Mouse (Mus musculus) brain, embryonic 14.5 days (tissue): ENCODE data around the gene Kif3c. TPM values are rescaled to one million over a fixed set of nuclear protein-coding genes. Genes with fewer than 3 reads are reported as not detected.

Source experiments
- DNase-seq: peaks from one replicate; pipeline ENCODE4 v3.0.0-alpha.2; 2011; ENCODE audit warnings: low read depth
- CTCF ChIP-seq: fragments of 200-500 bp; IDR thresholded peaks from 2 replicates; pipeline ENCODE4 v1.5.1; 2012; ENCODE audit warnings: inconsistent platforms, mild to moderate bottlenecking, moderate library complexity, borderline replicate concordance; ENCODE audit not compliant: insufficient read depth, insufficient read length; ENCODE audit errors: extremely low read depth
- POLR2A ChIP-seq: fragments of 200-500 bp; IDR thresholded peaks from 2 replicates; pipeline ENCODE4 v1.6.1; 2012; ENCODE audit warnings: mild to moderate bottlenecking, inconsistent platforms, borderline replicate concordance; ENCODE audit not compliant: poor library complexity, insufficient read depth, insufficient read length, severe bottlenecking; ENCODE audit errors: extremely low read depth
- polyA plus RNA-seq: library from polyadenylated mRNA; depleted of rRNA; stranded (reverse); fragments of >200 nt; gene quantifications from 2 replicates; pipeline ENCODE4 v1.2.3, GENCODE M21; 2012

The Kif3c gene
- polyA plus RNA-seq, 1 experiment, result 130 TPM

GRCm38 (mm10) chr12:3355068-3355467, 9.9 kb upstream of the Kif3c start:
- DNase-seq, result no peak
- TF ChIP-seq CTCF, result no peak
- no peak for TF ChIP-seq POLR2A

GRCm38 (mm10) chr12:3356824-3357223, 8.1 kb upstream of the Kif3c start:
- TF ChIP-seq CTCF, result no peak
- no peak for TF ChIP-seq POLR2A
- DNase-seq, result peak; percentile 17

- TF ChIP-seq POLR2A (no peak), CTCF (peak; percentile 66; the same call in 1 of the 2 replicates)
Measured at GRCm38 (mm10) chr12:3359302-3359701, 5.6 kb upstream of the Kif3c start.

GRCm38 (mm10) chr12:3360043-3360442, 4.9 kb upstream of the Kif3c start:
- no peak for DNase-seq

More at GRCm38 (mm10) chr12:3359302-3359701, 5.6 kb upstream of the Kif3c start:
- DNase-seq, result peak; percentile 81

GRCm38 (mm10) chr12:3364076-3364475, 856 bp upstream of the Kif3c start:
- TF ChIP-seq CTCF, result no peak
- TF ChIP-seq POLR2A, result no peak
- DNase-seq, result peak; percentile 39

More at GRCm38 (mm10) chr12:3360043-3360442, 4.9 kb upstream of the Kif3c start:
- no peak for TF ChIP-seq POLR2A
- no peak for TF ChIP-seq CTCF

- TF ChIP-seq POLR2A (no peak; the same call in 1 of the 2 replicates), CTCF (no peak)
- DNase-seq, result peak; percentile 63
Measured at GRCm38 (mm10) chr12:3365449-3366189, 687 bp downstream of the Kif3c start.

- DNase-seq, result no peak
- TF ChIP-seq CTCF, result no peak
- TF ChIP-seq POLR2A, result no peak
Measured at GRCm38 (mm10) chr12:3366190-3366956, 1.4 kb downstream of the Kif3c start.

- TF ChIP-seq POLR2A, result no peak
- no peak for TF ChIP-seq CTCF
- no peak for DNase-seq
Measured at GRCm38 (mm10) chr12:3366957-3367260, 2.0 kb downstream of the Kif3c start.

- TF ChIP-seq POLR2A (no peak), CTCF (no peak)
- DNase-seq, result peak; percentile 50
Measured at GRCm38 (mm10) chr12:3368771-3369170, 3.8 kb downstream of the Kif3c start.

GRCm38 (mm10) chr12:3370979-3371925, 6.3 kb downstream of the Kif3c start:
- peak; percentile 90 for DNase-seq
- TF ChIP-seq CTCF (no peak), POLR2A (no peak)

- TF ChIP-seq POLR2A, result no peak
- TF ChIP-seq CTCF, result no peak
- DNase-seq, result peak; percentile 90
Measured at GRCm38 (mm10) chr12:3371991-3372390, 7.1 kb downstream of the Kif3c start.

- TF ChIP-seq CTCF (no peak), POLR2A (no peak)
- DNase-seq, result no peak
Measured at GRCm38 (mm10) chr12:3373566-3373965, 8.6 kb downstream of the Kif3c start.

GRCm38 (mm10) chr12:3374552-3374951, 9.6 kb downstream of the Kif3c start:
- no peak for TF ChIP-seq CTCF
- DNase-seq, result no peak

GRCm38 (mm10) chr12:3377190-3377589, 12.3 kb downstream of the Kif3c start:
- no peak for DNase-seq
- TF ChIP-seq CTCF (peak; percentile 17; the same call in 1 of the 2 replicates), POLR2A (no peak)
